Mouse (Mus musculus) kidney, embryonic 16.5 days (tissue): ENCODE results near the gene Olfr701. TPM values are rescaled to one million over a fixed set of nuclear protein-coding genes. Genes with fewer than 3 reads are reported as not detected.

Experiments
- ATAC-seq: fragments of 200-750 bp; cut with Nextera tagmentation; 2 replicates; pipeline ENCODE4 v1.8.0; 2017; ENCODE audit warnings: moderate TSS enrichment; ENCODE audit not compliant: low FRiP score, low TSS enrichment
- H3K27ac ChIP-seq: fragments of 300-500 bp; sonication (generic); 2 replicates; pipeline ENCODE4 v1.5.1; 2014; ENCODE audit warnings: low read length
- H3K27me3 ChIP-seq: fragments of 300-500 bp; sonication (generic); 2 replicates; pipeline ENCODE4 v1.6.1; 2014; ENCODE audit warnings: low read length, control low read depth, mixed read lengths; ENCODE audit not compliant: insufficient read depth
- H3K36me3 ChIP-seq: fragments of 300-500 bp; sonication (generic); 2 replicates; pipeline ENCODE4 v1.6.1; 2014; ENCODE audit warnings: low read length, control low read depth, mixed read lengths; ENCODE audit not compliant: insufficient read depth
- H3K4me1 ChIP-seq: fragments of 300-500 bp; sonication (generic); 2 replicates; pipeline ENCODE4 v1.6.1; 2014; ENCODE audit warnings: low read length, control low read depth, mixed read lengths; ENCODE audit not compliant: insufficient read depth
- H3K4me2 ChIP-seq: fragments of 300-500 bp; sonication (generic); replicated peaks from 2 replicates; pipeline ENCODE4 v1.6.1; 2014; ENCODE audit warnings: low read depth, low read length
- H3K4me3 ChIP-seq: fragments of 300-500 bp; sonication (generic); 2 replicates; pipeline ENCODE4 v1.5.1; 2014; ENCODE audit warnings: mild to moderate bottlenecking, low read length
- H3K9ac ChIP-seq: fragments of 300-500 bp; sonication (generic); replicated peaks from 2 replicates; pipeline ENCODE4 v1.6.1; 2014; ENCODE audit warnings: low read length
- H3K9me3 ChIP-seq: fragments of 300-500 bp; sonication (generic); 2 replicates; pipeline ENCODE4 v1.6.1; 2016; ENCODE audit warnings: low read length, control low read depth
- WGBS: fragments of 180-500 bp; shearing (Covaris S2); extraction: QIAGEN DNeasy Blood & Tissue Kit; methylation state at CpG from one replicate; pipeline ENCODE4 v1.1.7; 2014; 5-methylcytosine and 5-hydroxymethylcytosine counted together
- polyA plus RNA-seq: library from polyadenylated mRNA; unstranded; fragments of >200 nt; fragmentation: Nextera tagmentation; extraction: Ambion mirVana; gene quantifications from 2 replicates; pipeline ENCODE4 v1.2.1, GENCODE M21; 2015

The Olfr701 gene
- not detected in 2 replicates for polyA plus RNA-seq

GRCm38 (mm10) chr7:106813829-106814228 is at the start of gene Olfr701:
Gene Olfr701, plus strand, starts transcription at chr7:106814129.
- Histone ChIP-seq H3K4me2 (no peak within 1 kb of the TSS), H3K4me1 (no peaks in the 10 kb centered on the region), H3K4me3 (no peak within 1 kb of the TSS), H3K36me3 (no peaks in the 10 kb centered on the region), H3K27ac (no peak within 1 kb of the TSS), H3K27me3 (no peaks in the 10 kb centered on the region), H3K9me3 (no peaks in the 10 kb centered on the region), H3K9ac (no peak within 1 kb of the TSS)
- ATAC-seq, result no peak
- 65% methylated on average over 2 of the region's 2 CpGs for WGBS

GRCm38 (mm10) chr7:106788330-106788729 is 25.6 kb upstream of the Olfr701 start:
- Histone ChIP-seq H3K9me3 (no peaks in the 10 kb centered on the region), H3K4me1 (no peaks in the 10 kb centered on the region), H3K9ac (no peak overlapping the region), H3K27ac (no peak overlapping the region), H3K4me3 (no peak overlapping the region), H3K36me3 (no peaks in the 10 kb centered on the region), H3K27me3 (no peaks in the 10 kb centered on the region), H3K4me2 (no peak overlapping the region)
- ATAC-seq, result no peak

- Histone ChIP-seq H3K9me3 (no peaks in the 10 kb centered on the region), H3K9ac (no peak within 1 kb of the TSS), H3K4me1 (no peaks in the 10 kb centered on the region), H3K27ac (no peak within 1 kb of the TSS), H3K4me2 (no peak within 1 kb of the TSS), H3K36me3 (no peaks in the 10 kb centered on the region), H3K4me3 (no peak within 1 kb of the TSS), H3K27me3 (no peaks in the 10 kb centered on the region)
- 67% methylated on average over 1 of the region's 1 CpGs for WGBS
- ATAC-seq, result no peak
Observed at GRCm38 (mm10) chr7:106793098-106793497, 20.8 kb upstream of the Olfr701 start, which contains the start of gene Olfr699. Gene Olfr699, minus strand, starts transcription at chr7:106793198.

- ATAC-seq, result no peak
- no peak within 1 kb of the TSS for H3K9ac ChIP-seq
- H3K4me1 ChIP-seq, result no peaks in the 10 kb centered on the region
- no peak within 1 kb of the TSS for H3K27ac ChIP-seq
- WGBS, result 86% methylated on average over 1 of the region's 1 CpGs
- no peaks in the 10 kb centered on the region for H3K36me3 ChIP-seq
- H3K9me3 ChIP-seq, result no peaks in the 10 kb centered on the region
- no peaks in the 10 kb centered on the region for H3K27me3 ChIP-seq
- no peak within 1 kb of the TSS for H3K4me3 ChIP-seq
- H3K4me2 ChIP-seq, result no peak within 1 kb of the TSS
Observed at GRCm38 (mm10) chr7:106808734-106809133, 5.2 kb upstream of the Olfr701 start, which contains the start of gene Olfr700. Gene Olfr700, minus strand, starts transcription at chr7:106808834.

GRCm38 (mm10) chr7:106815775-106816174 is 1.8 kb downstream of the Olfr701 start:
- Histone ChIP-seq H3K4me2 (no peak overlapping the region), H3K27ac (no peak overlapping the region), H3K27me3 (no peaks in the 10 kb centered on the region), H3K9ac (no peak overlapping the region), H3K4me3 (no peak overlapping the region), H3K36me3 (no peaks in the 10 kb centered on the region), H3K9me3 (no peaks in the 10 kb centered on the region), H3K4me1 (no peaks in the 10 kb centered on the region)
- no peak for ATAC-seq
- 43% methylated on average over 2 of the region's 2 CpGs for WGBS

GRCm38 (mm10) chr7:106818414-106818813 is 4.5 kb downstream of the Olfr701 start:
- Histone ChIP-seq H3K27me3 (no peaks in the 10 kb centered on the region), H3K27ac (no peak overlapping the region), H3K4me2 (no peak overlapping the region), H3K9me3 (no peaks in the 10 kb centered on the region), H3K4me1 (no peaks in the 10 kb centered on the region), H3K4me3 (no peak overlapping the region), H3K9ac (no peak overlapping the region), H3K36me3 (no peaks in the 10 kb centered on the region)
- ATAC-seq, result no peak

- Histone ChIP-seq H3K4me3 (no peak within 1 kb of the TSS), H3K27me3 (no peaks in the 10 kb centered on the region), H3K4me1 (no peaks in the 10 kb centered on the region), H3K36me3 (no peaks in the 10 kb centered on the region), H3K27ac (no peak within 1 kb of the TSS), H3K9me3 (no peaks in the 10 kb centered on the region), H3K9ac (no peak within 1 kb of the TSS), H3K4me2 (no peak within 1 kb of the TSS)
- no peak for ATAC-seq
Observed at GRCm38 (mm10) chr7:106833793-106834192, 19.9 kb downstream of the Olfr701 start, which contains the start of gene Olfr702. Gene Olfr702, minus strand, starts transcription at chr7:106833893.

GRCm38 (mm10) chr7:106843060-106843459 is 29.1 kb downstream of the Olfr701 start, which contains the start of gene Olfr703:
Gene Olfr703, plus strand, starts transcription at chr7:106843360.
- H3K36me3 ChIP-seq, result no peaks in the 10 kb centered on the region
- H3K27me3 ChIP-seq, result no peaks in the 10 kb centered on the region
- no peak for ATAC-seq
- H3K9me3 ChIP-seq, result no peaks in the 10 kb centered on the region; the same call in 1 of the 2 replicates
- H3K4me3 ChIP-seq, result no peak within 1 kb of the TSS
- no peak within 1 kb of the TSS for H3K27ac ChIP-seq
- 69% methylated on average over 2 of the region's 2 CpGs for WGBS
- H3K4me2 ChIP-seq, result no peak within 1 kb of the TSS
- H3K4me1 ChIP-seq, result no peaks in the 10 kb centered on the region
- no peak within 1 kb of the TSS for H3K9ac ChIP-seq

- Histone ChIP-seq H3K9me3 (no peaks in the 10 kb centered on the region), H3K9ac (no peak within 1 kb of the TSS), H3K27ac (no peak within 1 kb of the TSS), H3K4me3 (no peak within 1 kb of the TSS), H3K4me1 (no peaks in the 10 kb centered on the region), H3K27me3 (no peaks in the 10 kb centered on the region), H3K4me2 (no peak within 1 kb of the TSS), H3K36me3 (no peaks in the 10 kb centered on the region)
- no peak for ATAC-seq
Observed at GRCm38 (mm10) chr7:106862885-106863284, 49.0 kb downstream of the Olfr701 start, which contains the start of gene Olfr704. Gene Olfr704, plus strand, starts transcription at chr7:106863185.
